Mouse (Mus musculus): ENCODE data around the gene St6galnac3. TPM values are rescaled to one million over a fixed set of nuclear protein-coding genes. Genes with fewer than 3 reads are reported as not detected.

The St6galnac3 gene
- polyA plus RNA-seq, 1 experiment from 2014 or later: 4.5 TPM

- no peak for TF ChIP-seq EP300 (optimal IDR thresholded peaks at IDR 0.05)
- 84% methylated on average over 6 of the region's 6 CpGs for WGBS
These were observed 316.6 kb downstream of the St6galnac3 start for GRCm38 (mm10) chr3:153408361-153408760.

DNA sequence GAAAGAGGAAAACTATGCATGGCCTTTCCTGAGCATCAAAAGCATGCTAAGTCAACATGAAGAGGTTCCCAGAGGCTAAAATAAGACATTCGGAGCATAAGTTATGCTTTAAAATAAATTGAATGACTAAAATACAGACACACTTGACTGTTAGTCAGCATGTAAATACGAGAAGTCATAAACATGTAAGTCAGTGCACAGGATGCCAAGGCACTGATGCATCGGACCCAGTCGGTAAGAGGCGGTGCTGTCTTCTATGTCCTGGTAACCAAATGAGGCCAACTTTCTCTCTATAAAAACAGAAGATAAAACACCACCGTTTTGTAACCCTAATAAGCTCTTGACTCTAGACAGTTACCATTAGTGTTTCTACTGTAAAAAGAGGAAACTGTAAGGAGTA is 317.3 kb downstream of the St6galnac3 start:
- no peak for DNase-seq (ENCODE audit: low spot score)
- no peaks in the 10 kb centered on the region for H3K4me1 ChIP-seq (replicated peaks; ENCODE audit: control insufficient read depth, insufficient read depth)
- H3K9me3 ChIP-seq (ENCODE audit: control insufficient read depth, low read length): no peaks in the 10 kb centered on the region
- ATAC-seq (ENCODE audit: low FRiP score, low TSS enrichment): no peak
- H3K27me3 ChIP-seq (ENCODE audit: control insufficient read depth, insufficient read depth, low read length): no peaks in the 10 kb centered on the region
- no peaks in the 10 kb centered on the region for H3K36me3 ChIP-seq (ENCODE audit: control insufficient read depth, insufficient read depth, low read length)
- no peak overlapping the region for H3K4me3 ChIP-seq (ENCODE audit: low read depth, low read length)
- no peak for TF ChIP-seq EP300 (optimal IDR thresholded peaks at IDR 0.05)
- WGBS: 87% methylated on average over 6 of the region's 6 CpGs
- no peak overlapping the region for H3K9ac ChIP-seq (ENCODE audit: low read length)
- no peak overlapping the region for H3K27ac ChIP-seq (replicated peaks)
- H3K4me2 ChIP-seq (replicated peaks; ENCODE audit: low read depth): no peak overlapping the region

More at GRCm38 (mm10) chr3:153408361-153408760, 316.6 kb downstream of the St6galnac3 start:
- Histone ChIP-seq H3K27me3 (ENCODE audit: control insufficient read depth, insufficient read depth, low read length) (no peaks in the 10 kb centered on the region), H3K9ac (ENCODE audit: low read length) (no peak overlapping the region), H3K4me3 (ENCODE audit: low read depth, low read length) (no peak overlapping the region), H3K36me3 (ENCODE audit: control insufficient read depth, insufficient read depth, low read length) (no peaks in the 10 kb centered on the region), H3K4me2 (replicated peaks; ENCODE audit: low read depth) (no peak overlapping the region), H3K4me1 (replicated peaks; ENCODE audit: control insufficient read depth, insufficient read depth) (no peaks in the 10 kb centered on the region), H3K27ac (replicated peaks) (no peak overlapping the region), H3K9me3 (ENCODE audit: control insufficient read depth, low read length) (no peaks in the 10 kb centered on the region)
- ATAC-seq (ENCODE audit: low FRiP score, low TSS enrichment): no peak
- no peak for DNase-seq (ENCODE audit: low spot score)

- TF ChIP-seq CTCF (IDR thresholded peaks at IDR 0.05; ENCODE audit: low read depth) (no peak), EP300 (optimal IDR thresholded peaks at IDR 0.05) (no peak)
- Histone ChIP-seq H3K27ac (replicated peaks) (no peak overlapping the region), H3K27me3 (ENCODE audit: control insufficient read depth, insufficient read depth, low read length) (no peaks in the 10 kb centered on the region), H3K4me1 (replicated peaks; ENCODE audit: control insufficient read depth, insufficient read depth) (no peaks in the 10 kb centered on the region), H3K9me3 (ENCODE audit: control insufficient read depth, low read length) (no peaks in the 10 kb centered on the region), H3K36me3 (ENCODE audit: control insufficient read depth, insufficient read depth, low read length) (no peaks in the 10 kb centered on the region), H3K9ac (ENCODE audit: low read length) (no peak overlapping the region), H3K4me2 (replicated peaks; ENCODE audit: low read depth) (no peak overlapping the region), H3K4me3 (ENCODE audit: low read depth, low read length) (no peak overlapping the region)
- ATAC-seq (ENCODE audit: low FRiP score, low TSS enrichment) (no peak), DNase-seq (ENCODE audit: low spot score) (no peak)
- WGBS: 94% methylated on average over 1 of the region's 1 CpGs
These were observed 318.1 kb downstream of the St6galnac3 start for GRCm38 (mm10) chr3:153406858-153407257.

DNA sequence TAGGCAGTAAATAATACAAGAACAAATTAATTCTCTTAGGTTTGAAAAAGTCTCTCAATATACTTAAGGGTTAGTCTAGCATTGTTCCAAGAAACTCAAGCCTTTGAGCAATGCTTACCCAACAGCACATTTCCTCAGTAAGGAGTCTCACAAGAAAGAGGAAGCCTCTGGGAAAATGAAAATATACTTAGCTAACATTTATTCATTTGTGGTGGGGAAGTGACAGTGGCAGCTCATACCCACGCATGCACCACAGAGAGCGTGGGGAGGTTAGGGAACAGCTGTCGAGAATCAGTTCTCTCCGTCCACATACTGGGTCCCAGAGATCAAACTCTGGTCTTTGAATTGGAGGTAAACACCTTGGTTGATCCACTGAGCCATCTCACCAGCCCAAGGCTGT is 318.8 kb downstream of the St6galnac3 start:
- H3K27me3 ChIP-seq (ENCODE audit: control insufficient read depth, insufficient read depth, low read length): no peaks in the 10 kb centered on the region
- no peak overlapping the region for H3K27ac ChIP-seq (replicated peaks)
- no peaks in the 10 kb centered on the region for H3K9me3 ChIP-seq (ENCODE audit: control insufficient read depth, low read length)
- H3K4me3 ChIP-seq (ENCODE audit: low read depth, low read length): no peak overlapping the region
- no peak overlapping the region for H3K4me2 ChIP-seq (replicated peaks; ENCODE audit: low read depth)
- no peak overlapping the region for H3K9ac ChIP-seq (ENCODE audit: low read length)
- no peak for ATAC-seq (ENCODE audit: low FRiP score, low TSS enrichment)
- no peak for DNase-seq (ENCODE audit: low spot score)
- TF ChIP-seq EP300 (optimal IDR thresholded peaks at IDR 0.05): no peak
- TF ChIP-seq CTCF (IDR thresholded peaks at IDR 0.05; ENCODE audit: low read depth): no peak
- 70% methylated on average over 4 of the region's 4 CpGs for WGBS
- H3K36me3 ChIP-seq (ENCODE audit: control insufficient read depth, insufficient read depth, low read length): no peaks in the 10 kb centered on the region
- H3K4me1 ChIP-seq (replicated peaks; ENCODE audit: control insufficient read depth, insufficient read depth): no peaks in the 10 kb centered on the region

DNA sequence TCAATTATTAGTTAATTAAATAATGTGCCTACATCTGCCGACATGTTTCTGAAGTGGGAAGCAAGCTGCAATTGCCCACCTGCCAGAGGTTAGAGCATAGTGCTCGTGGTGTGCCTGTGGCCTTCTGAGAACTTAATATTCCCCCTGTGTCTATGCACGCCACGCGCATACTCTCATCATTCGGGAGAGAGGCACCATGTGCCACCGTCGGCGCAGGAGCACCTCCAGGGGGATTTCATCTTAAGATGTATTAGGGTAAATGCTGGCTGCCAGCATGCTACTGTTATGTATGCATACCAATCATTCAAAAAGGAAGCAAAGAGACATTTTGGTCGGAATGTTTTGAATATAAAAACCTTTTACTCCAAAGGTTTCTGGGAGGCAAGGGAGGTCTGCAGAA is 319.3 kb downstream of the St6galnac3 start:
- no peak overlapping the region for H3K27ac ChIP-seq (replicated peaks)
- no peak for ATAC-seq (ENCODE audit: low FRiP score, low TSS enrichment)
- H3K4me3 ChIP-seq (ENCODE audit: low read depth, low read length): no peak overlapping the region
- H3K9ac ChIP-seq (ENCODE audit: low read length): no peak overlapping the region
- no peaks in the 10 kb centered on the region for H3K27me3 ChIP-seq (ENCODE audit: control insufficient read depth, insufficient read depth, low read length)
- H3K36me3 ChIP-seq (ENCODE audit: control insufficient read depth, insufficient read depth, low read length): no peaks in the 10 kb centered on the region
- H3K4me1 ChIP-seq (replicated peaks; ENCODE audit: control insufficient read depth, insufficient read depth): no peaks in the 10 kb centered on the region
- no peak for DNase-seq (ENCODE audit: low spot score)
- no peak overlapping the region for H3K4me2 ChIP-seq (replicated peaks; ENCODE audit: low read depth)
- TF ChIP-seq EP300 (optimal IDR thresholded peaks at IDR 0.05): no peak
- TF ChIP-seq CTCF (IDR thresholded peaks at IDR 0.05; ENCODE audit: low read depth): no peak
- no peaks in the 10 kb centered on the region for H3K9me3 ChIP-seq (ENCODE audit: control insufficient read depth, low read length)
- 74% methylated on average over 10 of the region's 10 CpGs for WGBS

- Histone ChIP-seq H3K9me3 (ENCODE audit: control insufficient read depth, low read length) (no peaks in the 10 kb centered on the region), H3K27me3 (ENCODE audit: control insufficient read depth, insufficient read depth, low read length) (no peaks in the 10 kb centered on the region), H3K4me3 (ENCODE audit: low read depth, low read length) (no peak overlapping the region), H3K27ac (replicated peaks) (no peak overlapping the region), H3K4me1 (replicated peaks; ENCODE audit: control insufficient read depth, insufficient read depth) (no peaks in the 10 kb centered on the region), H3K9ac (ENCODE audit: low read length) (no peak overlapping the region), H3K36me3 (ENCODE audit: control insufficient read depth, insufficient read depth, low read length) (no peaks in the 10 kb centered on the region), H3K4me2 (replicated peaks; ENCODE audit: low read depth) (no peak overlapping the region)
- ATAC-seq (ENCODE audit: low FRiP score, low TSS enrichment) (no peak), DNase-seq (ENCODE audit: low spot score) (no peak)
- TF ChIP-seq EP300 (optimal IDR thresholded peaks at IDR 0.05) (no peak), CTCF (IDR thresholded peaks at IDR 0.05; ENCODE audit: low read depth) (no peak)
- 85% methylated on average over 3 of the region's 3 CpGs for WGBS
These were observed 324.7 kb downstream of the St6galnac3 start for GRCm38 (mm10) chr3:153400259-153400658.
